Mouse (Mus musculus): ENCODE results near the gene Aktip.

Gene Aktip

DNA sequence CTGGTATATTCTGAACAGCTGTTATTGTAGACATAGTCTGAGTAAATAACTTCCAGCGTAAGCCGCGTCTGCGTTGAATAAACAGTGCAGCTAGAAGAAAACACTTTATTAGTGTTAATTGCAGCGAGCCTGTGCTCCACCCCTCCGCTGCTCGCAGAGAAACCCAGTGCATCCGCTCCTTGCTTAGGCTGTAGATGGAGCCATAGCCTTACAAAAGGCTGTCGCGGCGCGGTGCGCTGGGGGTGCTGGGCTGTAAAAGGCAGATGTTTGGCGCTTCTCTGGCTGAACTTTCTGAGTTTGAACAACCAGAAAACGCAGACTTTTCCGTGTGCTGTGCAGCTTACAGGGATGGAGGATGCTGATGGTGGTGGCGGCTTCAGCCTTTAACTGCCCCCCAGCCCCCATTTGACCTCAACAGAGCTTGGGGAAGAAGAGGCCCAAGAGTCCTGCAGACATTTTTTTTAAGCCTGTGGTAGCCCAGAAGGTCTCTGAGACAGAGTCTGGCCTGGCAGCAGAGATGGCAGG, 8.9 kb downstream of the Aktip start:
- in situ Hi-C loops (cut with MseI, MboI), result no loop called here

GRCm38 (mm10) chr8:91188152-91188551, 11.6 kb downstream of the Aktip start:
- in situ Hi-C loops (cut with MseI, MboI), result no loop called here

DNA sequence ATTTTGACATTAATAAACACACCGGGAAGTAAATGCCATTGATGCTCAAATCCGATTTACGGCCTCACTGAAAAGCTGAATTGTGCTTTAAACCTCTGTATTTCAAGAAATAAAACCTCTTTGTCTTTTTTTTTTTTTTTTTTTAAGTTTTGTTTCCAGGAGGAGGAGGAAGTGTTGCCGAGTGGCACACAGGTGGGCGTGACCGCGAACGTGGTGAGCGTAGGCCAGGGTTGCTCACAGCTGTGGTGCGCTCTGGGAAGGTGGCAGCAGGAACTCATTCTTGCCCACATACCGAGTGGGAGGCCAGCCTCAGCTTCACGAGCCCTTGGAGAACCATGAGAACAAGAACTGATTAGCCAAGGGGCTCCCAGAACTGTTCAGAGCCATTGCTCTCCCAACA, 13.4 kb downstream of the Aktip start:
- in situ Hi-C loops (cut with MseI, MboI), result no loop called here

DNA sequence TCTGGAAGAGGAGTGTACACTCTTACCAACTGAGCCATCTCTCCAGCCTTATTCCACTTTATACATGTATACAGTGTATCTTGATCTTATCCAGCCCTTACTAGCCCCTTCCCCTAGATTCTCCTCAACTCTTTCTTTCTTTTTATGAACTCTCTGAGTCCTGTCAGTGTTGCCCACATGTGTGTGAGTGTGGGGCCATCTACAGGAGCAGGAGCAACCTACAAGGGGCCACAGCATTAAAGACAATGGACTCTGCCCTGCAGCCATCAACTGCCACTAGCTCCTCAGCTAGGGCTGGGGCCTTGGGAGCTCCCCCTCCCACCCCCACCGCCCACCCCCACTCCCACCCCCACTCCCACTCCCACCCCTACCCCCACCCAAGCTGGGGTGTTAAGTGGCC, 22.1 kb downstream of the Aktip start:
- in situ Hi-C loops (cut with MseI, MboI), result no loop called here

GRCm38 (mm10) chr8:91176176-91176575, 23.6 kb downstream of the Aktip start:
- in situ Hi-C loops (cut with MseI, MboI), result no loop called here

DNA sequence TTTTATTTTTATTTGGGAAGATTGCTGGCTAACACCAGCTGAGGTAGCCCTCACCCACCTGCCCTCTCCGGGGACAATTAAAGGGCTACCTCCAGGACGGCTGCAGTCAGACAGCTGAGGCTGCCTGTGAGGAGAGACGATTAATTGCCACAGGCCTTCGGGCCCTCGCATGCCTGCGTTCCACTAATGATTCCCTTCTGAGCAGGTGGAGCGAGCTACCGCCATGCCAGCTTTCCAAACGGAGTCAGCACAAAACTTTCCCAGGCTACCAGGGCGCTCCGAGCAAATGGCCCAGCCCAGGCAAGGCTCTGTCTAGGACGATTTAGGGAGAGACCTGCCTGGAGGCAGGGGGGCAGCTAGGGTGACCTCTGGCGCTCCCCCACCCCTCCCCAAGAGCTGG, 28.2 kb downstream of the Aktip start:
- in situ Hi-C loops (cut with MseI, MboI), result no loop called here

- in situ Hi-C loops (cut with MseI, MboI), result no loop called here
Observed at GRCm38 (mm10) chr8:91170914-91171313, 28.9 kb downstream of the Aktip start.

DNA sequence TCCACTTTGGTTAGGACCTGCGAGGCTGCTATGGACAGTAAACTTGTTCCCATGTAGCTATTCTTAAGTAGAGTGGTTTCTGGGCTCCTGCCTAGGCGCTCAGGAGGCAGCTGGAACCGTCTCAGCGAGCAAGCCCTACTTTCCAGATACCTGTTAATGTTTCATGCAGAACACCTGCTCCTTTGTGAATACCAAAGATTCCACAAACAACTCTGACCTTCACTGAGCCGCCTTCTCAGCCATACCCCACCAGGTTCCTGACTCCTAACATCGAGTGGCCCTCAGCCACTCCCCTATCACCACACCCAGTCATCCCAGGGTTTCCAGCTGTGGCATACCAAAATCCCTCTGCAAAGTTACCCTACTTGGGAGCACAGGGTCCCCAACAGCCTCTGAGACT, 29.6 kb downstream of the Aktip start:
- in situ Hi-C loops (cut with MseI, MboI), result no loop called here

DNA sequence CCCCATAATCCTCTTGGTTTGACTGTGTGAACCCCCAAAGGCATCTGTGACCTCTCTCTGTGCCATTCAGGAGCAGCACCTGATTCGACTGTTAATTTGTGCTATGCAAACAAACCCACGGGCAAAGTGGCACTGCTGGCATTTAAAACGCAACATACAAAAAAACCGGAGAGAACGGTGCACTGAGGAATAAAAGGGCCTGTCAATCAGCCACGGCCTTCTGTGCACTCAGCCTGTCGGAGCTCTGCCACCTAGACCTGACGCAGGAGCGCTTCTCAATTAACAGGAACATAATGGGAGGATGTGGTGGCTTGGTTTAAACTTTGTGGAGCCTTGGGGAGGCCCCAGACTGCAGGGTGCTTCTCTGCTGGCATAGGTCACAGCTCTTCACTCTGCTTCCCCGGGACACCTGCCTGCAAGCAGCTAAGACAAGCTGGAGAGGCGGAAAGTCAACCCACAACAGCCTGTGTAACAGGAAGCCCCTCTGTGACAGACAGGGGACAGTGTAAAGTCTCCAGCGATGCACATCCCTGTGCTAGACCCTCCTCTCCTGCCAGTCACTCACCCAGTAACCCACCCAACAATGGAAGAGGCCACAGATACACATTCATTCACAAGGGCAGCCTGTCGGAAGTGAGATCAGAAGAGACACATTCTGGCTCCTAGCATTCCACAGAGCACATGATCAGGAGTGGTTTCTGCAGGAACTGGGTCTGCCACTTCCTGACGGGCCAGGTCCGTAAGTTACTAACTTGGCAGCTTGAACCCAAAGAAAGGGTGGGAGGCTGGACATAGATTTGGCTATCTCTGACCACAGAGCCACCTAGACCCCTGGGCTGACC, 39.6 kb downstream of the Aktip start:
- in situ Hi-C loops (cut with MseI, MboI), result no loop called here

DNA sequence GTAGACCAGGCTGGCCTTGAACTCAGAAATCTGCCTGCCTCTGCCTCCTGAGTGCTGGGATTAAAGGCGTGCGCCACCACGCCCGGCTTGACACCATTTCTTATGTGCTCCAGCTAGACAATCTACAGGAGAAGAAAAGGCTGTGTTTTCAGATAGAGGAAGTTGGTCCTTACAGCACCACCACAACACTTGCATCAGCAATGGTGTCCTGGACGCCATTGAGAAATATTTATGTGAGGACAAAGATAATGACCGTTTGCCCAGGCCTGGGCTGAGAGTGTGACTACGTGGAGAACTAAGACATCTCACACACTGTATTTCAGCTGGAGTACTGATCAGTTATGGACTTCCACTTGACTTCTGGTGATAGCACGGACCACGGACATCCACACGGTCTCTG, 41.2 kb downstream of the Aktip start:
- in situ Hi-C loops (cut with MseI, MboI), result no loop called here

DNA sequence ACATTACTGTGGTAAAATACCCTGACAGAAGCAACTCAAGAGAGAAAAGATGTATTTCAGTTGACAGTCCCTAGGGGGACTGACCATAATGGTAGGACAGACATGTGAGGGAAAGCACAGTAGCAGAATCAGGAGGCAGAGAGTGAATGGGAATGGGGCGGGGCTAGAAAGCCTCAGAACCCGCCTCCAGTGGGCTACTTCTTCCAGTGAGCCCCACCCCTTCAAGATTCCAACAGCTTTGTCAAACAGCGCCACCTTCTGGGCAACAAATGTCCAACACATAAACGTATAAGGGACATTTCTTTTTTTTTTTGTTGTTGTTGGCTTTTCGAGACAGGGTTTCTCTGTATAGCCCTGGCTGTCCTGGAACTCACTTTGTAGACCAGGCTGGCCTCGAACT, 45.2 kb downstream of the Aktip start:
- in situ Hi-C loops (cut with MseI, MboI), result no loop called here

DNA sequence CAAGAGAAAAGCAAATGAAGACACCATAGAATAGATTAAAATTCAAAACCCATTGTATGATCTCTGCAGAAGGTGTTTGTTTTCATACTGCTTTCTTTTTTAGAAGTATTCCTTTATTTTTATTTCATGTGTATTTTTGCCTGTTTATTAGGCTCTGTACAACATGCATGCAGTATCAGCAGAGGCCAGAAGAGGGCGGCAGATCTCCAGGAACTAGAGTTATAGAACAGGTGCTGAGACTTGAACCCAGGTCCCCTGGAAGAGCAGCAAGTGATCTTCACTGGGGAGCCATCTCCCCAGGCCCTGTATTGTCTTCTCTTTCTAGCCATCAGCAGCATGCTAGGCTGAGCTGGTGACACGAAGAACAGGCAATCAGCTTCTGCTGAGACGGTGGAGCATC, 45.9 kb downstream of the Aktip start:
- in situ Hi-C loops (cut with MseI, MboI), result no loop called here

DNA sequence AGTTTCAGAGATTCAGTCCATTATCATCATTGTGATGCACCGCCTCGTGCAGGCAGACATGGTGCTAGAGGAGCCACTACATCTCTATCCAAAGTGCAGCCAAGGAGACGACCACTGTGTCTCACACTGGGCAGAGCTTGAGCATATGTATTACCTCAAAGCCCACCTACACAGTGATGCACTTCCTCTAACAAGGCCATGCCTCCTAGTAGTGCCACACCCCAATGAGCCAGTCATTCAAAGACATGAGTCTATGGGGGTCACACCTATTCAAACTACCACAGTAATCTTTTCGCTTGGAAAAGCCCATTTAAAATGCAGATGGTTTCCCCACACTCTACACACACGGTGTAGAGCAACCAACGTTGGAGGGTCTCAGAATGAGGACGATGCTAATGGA, 48.2 kb downstream of the Aktip start:
- in situ Hi-C loops (cut with MseI, MboI), result no loop called here

GRCm38 (mm10) chr8:91149298-91149697, 50.5 kb downstream of the Aktip start:
- in situ Hi-C loops (cut with MseI, MboI), result no loop called here

GRCm38 (mm10) chr8:91148643-91149178, 51.1 kb downstream of the Aktip start:
- in situ Hi-C loops (cut with MseI, MboI), result no loop called here

- in situ Hi-C loops (cut with MseI, MboI), result no loop called here
Observed at GRCm38 (mm10) chr8:91147715-91148114, 52.1 kb downstream of the Aktip start.

DNA sequence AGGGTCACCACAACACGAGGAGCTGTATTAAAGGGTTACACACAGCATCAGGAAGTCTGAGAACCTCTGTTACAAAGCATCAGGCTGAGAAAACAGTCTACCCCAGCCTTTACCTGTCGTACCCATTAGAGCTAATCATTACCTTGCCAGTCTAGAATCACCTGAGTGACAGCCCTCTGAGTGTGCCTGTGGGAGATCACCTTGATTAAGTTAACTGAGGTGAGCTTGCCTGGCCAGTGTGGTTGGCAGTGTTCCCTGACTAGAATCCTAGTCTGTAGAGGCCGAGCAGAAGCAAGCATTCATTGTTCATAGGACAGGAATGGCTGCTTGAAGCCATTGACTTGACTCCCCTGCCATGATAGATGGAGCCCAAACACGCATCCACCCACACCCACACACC, 58.9 kb downstream of the Aktip start:
- in situ Hi-C loops (cut with MseI, MboI), result no loop called here

DNA sequence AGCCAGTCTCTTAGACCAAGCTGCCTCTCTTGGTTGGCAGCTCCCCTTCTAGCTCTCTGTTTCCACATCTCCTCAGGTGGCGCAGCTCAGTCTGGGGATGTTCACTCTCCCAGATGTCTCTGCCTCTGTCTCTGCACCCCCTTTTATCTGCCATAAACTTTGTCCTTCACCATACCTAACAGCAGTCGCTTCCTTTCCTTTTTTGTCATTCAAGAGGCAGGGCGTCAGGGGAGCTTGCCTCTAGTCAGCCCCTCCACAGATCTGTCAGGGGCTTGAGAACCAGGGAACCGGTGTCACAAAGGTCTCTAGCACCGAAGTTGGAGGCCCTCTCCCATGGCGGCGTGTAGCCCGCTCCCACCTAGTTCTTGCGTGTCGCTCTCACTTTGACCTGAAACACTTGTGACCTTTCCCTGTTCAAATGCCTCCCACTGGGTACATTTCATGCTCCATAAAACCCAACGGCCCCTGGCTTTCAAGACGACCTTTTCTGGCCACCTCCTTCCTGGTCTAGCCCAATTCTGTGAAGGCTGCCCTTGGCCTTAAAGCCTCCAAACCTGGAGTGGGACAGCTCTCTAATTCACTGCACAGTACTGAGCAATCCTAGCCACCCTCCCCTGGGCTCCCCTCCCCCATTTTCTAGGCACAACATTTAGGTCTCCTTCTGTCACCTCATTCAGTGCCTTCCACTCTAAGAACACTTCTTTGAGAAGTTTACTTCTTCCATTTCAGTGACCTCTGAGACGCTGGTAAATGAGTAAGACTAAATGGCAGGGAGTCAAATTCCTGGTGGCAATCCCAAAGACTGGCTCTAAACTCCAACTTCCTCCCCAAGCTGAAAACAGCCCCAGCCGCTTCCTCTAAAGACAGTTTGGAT, 64.2 kb downstream of the Aktip start:
- in situ Hi-C loops (cut with MseI, MboI), result no loop called here

- in situ Hi-C loops (cut with MseI, MboI), result no loop called here
Observed at GRCm38 (mm10) chr8:91134659-91135058, 65.1 kb downstream of the Aktip start.

DNA sequence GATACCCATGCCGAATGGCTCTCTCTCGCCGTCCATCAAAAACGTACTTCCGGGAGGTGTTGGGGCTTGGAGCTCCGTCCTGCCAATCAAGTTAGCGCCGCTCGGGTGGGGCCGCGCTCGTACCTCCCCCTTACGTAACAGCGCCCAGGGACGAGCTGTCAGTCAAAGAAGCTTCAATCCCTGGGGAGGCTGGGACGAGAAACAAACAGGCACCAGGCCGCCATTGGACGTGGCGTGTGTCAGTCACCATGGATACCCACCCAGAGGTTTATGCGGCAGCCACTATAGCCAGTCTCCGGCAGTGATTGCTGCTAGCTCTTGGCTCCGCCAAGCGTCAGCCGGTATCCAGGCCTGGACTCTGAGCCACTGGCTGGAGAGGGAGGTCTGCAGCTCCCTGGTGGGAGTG, 65.7 kb downstream of the Aktip start:
- in situ Hi-C loops (cut with MseI, MboI), result no loop called here

DNA sequence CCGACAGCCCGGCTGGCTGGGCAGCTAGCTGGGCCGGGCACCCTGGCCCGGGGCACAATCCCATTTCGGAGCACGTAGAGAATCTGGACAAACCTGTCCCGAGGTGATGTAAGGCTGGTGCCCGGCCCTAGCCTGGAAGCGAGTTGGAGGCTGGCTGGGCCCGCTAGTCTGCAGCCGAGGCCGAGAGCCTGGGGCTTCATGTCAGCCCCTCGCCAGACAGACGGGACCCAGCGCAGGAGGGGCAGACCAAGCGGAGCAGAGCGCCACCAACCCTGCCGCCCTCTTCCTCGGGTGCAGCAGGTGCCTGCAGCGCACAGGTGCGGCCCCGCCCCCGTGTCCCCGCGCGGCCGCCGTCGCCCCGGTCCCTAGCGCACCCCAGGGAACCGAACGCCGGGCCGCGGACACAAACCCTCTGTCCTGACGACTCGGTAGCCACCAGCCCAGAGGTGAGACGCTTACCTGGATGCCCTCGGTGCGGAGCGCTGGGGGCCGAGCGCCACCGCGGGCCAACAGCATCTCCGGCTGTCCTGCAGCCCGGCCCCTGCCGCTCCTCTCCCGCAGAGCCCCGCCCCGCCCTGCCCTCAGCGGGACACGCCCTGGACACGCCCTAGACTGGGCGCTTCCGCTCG, 66.2 kb downstream of the Aktip start:
- in situ Hi-C loops (cut with MseI, MboI), result no loop called here

DNA sequence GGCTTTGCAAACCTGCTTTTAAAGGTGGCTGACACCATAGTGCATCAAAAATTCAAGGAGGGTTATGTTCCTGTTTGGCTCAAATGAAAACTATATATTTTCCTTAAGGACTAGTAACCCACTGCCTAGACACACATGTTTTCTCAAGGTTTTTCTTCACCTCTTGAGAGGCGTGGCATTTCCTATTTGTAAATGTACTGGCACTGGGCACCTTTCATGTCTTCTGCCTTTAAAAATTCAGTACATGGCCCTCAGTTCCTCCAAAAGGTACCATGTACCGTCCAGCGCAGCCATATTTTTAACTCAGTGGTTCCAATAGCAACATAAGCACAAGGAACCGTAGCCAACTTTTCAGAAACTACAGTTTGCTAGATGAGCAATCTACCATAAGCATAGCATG, 67.0 kb downstream of the Aktip start:
- in situ Hi-C loops (cut with MseI, MboI), result no loop called here
